Mouse (Mus musculus) retina, postnatal 7 days (tissue): ENCODE measurements around the gene Aga.
A peak's percentile ranks its signal among the peaks of the same experiment; 100 is the strongest.
"Not testable (repeated sequence)": the region's sequence is repeated elsewhere in the genome, so short reads cannot be mapped to it uniquely, and the experiment has no call there.

Source experiments
- DNase-seq: peaks from one replicate; pipeline ENCODE4 v3.0.0-alpha.2; 2012; ENCODE audit warnings: low read depth, low spot score

The Aga gene

GRCm38 (mm10) chr8:53511551-53512127, at the start of gene Aga:
Aga (plus strand) TSS chr8:53511727.
- DNase-seq = peak; percentile 81

GRCm38 (mm10) chr8:53489063-53489462, 22.5 kb upstream of the Aga start:
- DNase-seq = no peak

- DNase-seq = no peak
Observed at GRCm38 (mm10) chr8:53496216-53496615, 15.3 kb upstream of the Aga start.

- DNase-seq = no peak
Observed at GRCm38 (mm10) chr8:53496885-53497326, 14.6 kb upstream of the Aga start.

- not testable (repeated sequence) for DNase-seq
Observed at GRCm38 (mm10) chr8:53538049-53538448, 26.5 kb downstream of the Aga start.

- no peak for DNase-seq
Observed at GRCm38 (mm10) chr8:53539585-53539984, 28.1 kb downstream of the Aga start.

GRCm38 (mm10) chr8:53562441-53563040, 51.0 kb downstream of the Aga start:
- no peak for DNase-seq

- no peak for DNase-seq
Observed at GRCm38 (mm10) chr8:53566223-53566622, 54.7 kb downstream of the Aga start.
